Comparison of ENCODE assay signal across 8 mouse cellular contexts in genomic region chr3:129901271-129901809, GRCm38 (mm10). TPM values are rescaled to one million over a fixed set of nuclear protein-coding genes. Genes with fewer than 3 reads are reported as not detected.
DNase-seq lines count a peak whose midpoint lies in the region; ATAC-seq and TF ChIP-seq lines count a peak whose summit lies in the region.

Gene Casp6 (plus strand): TSS chr3:129901425.

- H3K4me1 ChIP-seq in hindbrain, embryonic 15.5 days (replicated peaks): peaks cover 14% of the 10 kb centered on the region

- peak; percentile 94 for ATAC-seq in hindbrain, embryonic 15.5 days (ENCODE audit: low FRiP score, low read depth)

- peak within 1 kb of the TSS; percentile 43 for H3K9ac ChIP-seq in hindbrain, embryonic 15.5 days

- no peaks in the 10 kb centered on the region for H3K27me3 ChIP-seq in hindbrain, embryonic 15.5 days

- no peaks in the 10 kb centered on the region for H3K9me3 ChIP-seq in hindbrain, embryonic 15.5 days

- H3K4me2 ChIP-seq in hindbrain, embryonic 15.5 days: peak within 1 kb of the TSS; percentile 76

- no peaks in the 10 kb centered on the region for H3K36me3 ChIP-seq in hindbrain, embryonic 15.5 days

- H3K27ac ChIP-seq in gastrocnemius, adult 2 months: peak within 1 kb of the TSS; percentile 77
- peak within 1 kb of the TSS; percentile 29; the same call in 1 of the 2 replicates for H3K27ac ChIP-seq in hindbrain, embryonic 15.5 days (replicated peaks)

- DNase-seq in T-cell, adult 2 months (ENCODE audit: low spot score): peak; percentile 79
- peak; percentile 29 to 49 for DNase-seq in cerebellum, postnatal 4 days (ENCODE audit: low spot score in 2 of 2)
- peak; percentile 89 for DNase-seq in gastrocnemius, adult 2 months
- peak; percentile 46 to 52 for DNase-seq in layer of hippocampus, postnatal 25 days (ENCODE audit: extremely low spot score in 1 of 2, low spot score in 1 of 2)
- peak; percentile 88 for DNase-seq in lung, postnatal 25 days (ENCODE audit: low spot score)
- DNase-seq in retina, embryonic 14.5 days (ENCODE audit: low spot score): peak; percentile 78
- peak; percentile 92 for DNase-seq in thymus, postnatal 4 days

- WGBS in hindbrain, embryonic 15.5 days: under 1% methylated on average over 34 of the region's 34 CpGs

- TF ChIP-seq CTCF in gastrocnemius, adult 2 months (IDR thresholded peaks at IDR 0.05): no peak

- intact Hi-C loops in gastrocnemius, adult 2 months (cut with DNase I): no loop called here

- H3K4me3 ChIP-seq in gastrocnemius, adult 2 months: peak within 1 kb of the TSS; percentile 91
- peak within 1 kb of the TSS; percentile 54 for H3K4me3 ChIP-seq in hindbrain, embryonic 15.5 days

RNA-seq across cellular contexts. Expression of gene Casp6, which starts in this region (rescaled TPM):
- 1 to 10 TPM; 2.2 to 2.6 TPM for total RNA-seq in gastrocnemius, adult 2 months (2021)
- polyA plus RNA-seq in hindbrain, embryonic 15.5 days (2015; fragmentation: Nextera tagmentation; extraction: Ambion mirVana): 22.4 and 25.0 TPM in 2 replicates
- 1 to 10 TPM; 6.5 to 7.2 TPM for total RNA-seq in layer of hippocampus, postnatal 25 days (2021)

Comparison
In these comparisons a context has a peak if more than half of its experiments do, and no peak if none do; other contexts are left out.
1. Peak in every context shown above with its lines: DNase-seq, ATAC-seq, H3K4me3 ChIP-seq and H3K27ac ChIP-seq.
2. DNase-seq: peak in every context shown above with its lines; median percentile 92 in thymus, postnatal 4 days; 89 in gastrocnemius, adult 2 months; 88 in lung, postnatal 25 days; 79 in T-cell, adult 2 months; 78 in retina, embryonic 14.5 days; 49 in layer of hippocampus, postnatal 25 days; 39 in cerebellum, postnatal 4 days.